Mouse (Mus musculus) urinary bladder, postnatal 14 days (tissue): ENCODE data around the gene Lrguk.

Experiments used
- DNase-seq: peaks from one replicate; pipeline ENCODE4 v3.0.0; 2021; ENCODE audit warnings: low spot score

Gene Lrguk

GRCm38 (mm10) chr6:34148021-34148420, 118.8 kb downstream of the Lrguk start:
- no peak for DNase-seq

GRCm38 (mm10) chr6:34148639-34149038, 119.4 kb downstream of the Lrguk start:
- DNase-seq = no peak

- DNase-seq = no peak
Observed at GRCm38 (mm10) chr6:34149066-34149465, 119.8 kb downstream of the Lrguk start.

GRCm38 (mm10) chr6:34149821-34150220, 120.6 kb downstream of the Lrguk start:
- no peak for DNase-seq

GRCm38 (mm10) chr6:34153069-34154052, 124.1 kb downstream of the Lrguk start:
- DNase-seq = no peak

GRCm38 (mm10) chr6:34154202-34154601, 125.0 kb downstream of the Lrguk start:
- DNase-seq = peak; percentile 43

- no peak for DNase-seq
Observed at GRCm38 (mm10) chr6:34155137-34155804, 126.0 kb downstream of the Lrguk start.

- DNase-seq = peak; percentile 26
Observed at GRCm38 (mm10) chr6:34156057-34156456, 126.8 kb downstream of the Lrguk start.

GRCm38 (mm10) chr6:34156841-34157748, 127.8 kb downstream of the Lrguk start:
- no peak for DNase-seq

GRCm38 (mm10) chr6:34159998-34160815, 131.0 kb downstream of the Lrguk start:
- no peak for DNase-seq

- DNase-seq = no peak
Observed at GRCm38 (mm10) chr6:34160816-34161310, 131.6 kb downstream of the Lrguk start.

GRCm38 (mm10) chr6:34161511-34161910, 132.3 kb downstream of the Lrguk start:
- DNase-seq = no peak

- DNase-seq = no peak
Observed at GRCm38 (mm10) chr6:34162607-34163006, 133.4 kb downstream of the Lrguk start.

- no peak for DNase-seq
Observed at GRCm38 (mm10) chr6:34163014-34163413, 133.8 kb downstream of the Lrguk start.

- no peak for DNase-seq
Observed at GRCm38 (mm10) chr6:34168834-34169233, 139.6 kb downstream of the Lrguk start.

- DNase-seq = no peak
Observed at GRCm38 (mm10) chr6:34170844-34171494, 141.7 kb downstream of the Lrguk start.

- no peak for DNase-seq
Observed at GRCm38 (mm10) chr6:34171748-34172457, 142.7 kb downstream of the Lrguk start.

- DNase-seq = no peak
Observed at GRCm38 (mm10) chr6:34173251-34173650, 144.0 kb downstream of the Lrguk start.

- DNase-seq = no peak
Observed at GRCm38 (mm10) chr6:34174715-34175114, 145.5 kb downstream of the Lrguk start.
